Mouse (Mus musculus) liver, postnatal 0 days (tissue): ENCODE data around the gene Olfr612. TPM values are rescaled to one million over a fixed set of nuclear protein-coding genes. Genes with fewer than 3 reads are reported as not detected.

Source experiments
- ATAC-seq: fragments of 200-750 bp; cut with Nextera tagmentation; 2 replicates; pipeline ENCODE4 v1.8.0; 2017; ENCODE audit warnings: mild to moderate bottlenecking, moderate library complexity
- DNase-seq: peaks from one replicate; pipeline ENCODE4 v3.0.0-alpha.2; 2016
- H3K27ac ChIP-seq: fragments of 300-500 bp; sonication (generic); 2 replicates; pipeline ENCODE4 v1.5.1; 2014; ENCODE audit warnings: antibody characterized with exemption, moderate library complexity, mild to moderate bottlenecking, low read depth
- H3K27me3 ChIP-seq: fragments of 300-500 bp; sonication (generic); 2 replicates; pipeline ENCODE4 v1.6.1; 2014; ENCODE audit warnings: low read length, control low read depth, mixed read lengths; ENCODE audit not compliant: insufficient read depth
- H3K36me3 ChIP-seq: fragments of 300-500 bp; sonication (generic); replicated peaks from 2 replicates; pipeline ENCODE4 v1.6.1; 2014; ENCODE audit warnings: mild to moderate bottlenecking, control low read depth, low read length, moderate library complexity, mixed read lengths; ENCODE audit not compliant: insufficient read depth
- H3K4me1 ChIP-seq: fragments of 300-500 bp; sonication (generic); 2 replicates; pipeline ENCODE4 v1.6.1; 2014; ENCODE audit warnings: antibody characterized with exemption, mild to moderate bottlenecking, control low read depth; ENCODE audit not compliant: insufficient read depth
- H3K4me2 ChIP-seq: fragments of 300-500 bp; sonication (generic); 2 replicates; pipeline ENCODE4 v1.6.1; 2014; ENCODE audit warnings: low read depth, mild to moderate bottlenecking, low read length, moderate library complexity, mixed read lengths
- H3K4me3 ChIP-seq: fragments of 300-500 bp; sonication (generic); 2 replicates; pipeline ENCODE4 v1.5.1; 2014; ENCODE audit warnings: low read depth, low read length
- H3K9ac ChIP-seq: fragments of 300-500 bp; sonication (generic); replicated peaks from 2 replicates; pipeline ENCODE4 v1.6.1; 2014; ENCODE audit warnings: mild to moderate bottlenecking, moderate library complexity
- H3K9me3 ChIP-seq: fragments of 300-500 bp; sonication (generic); 2 replicates; pipeline ENCODE4 v1.6.1; 2016; ENCODE audit warnings: mild to moderate bottlenecking, control low read depth, low read length, mixed read lengths
- CTCF ChIP-seq: sonication (generic); IDR thresholded peaks from 2 replicates; pipeline ENCODE4 v1.5.1; 2016; ENCODE audit warnings: antibody characterized with exemption, low read depth
- EP300 ChIP-seq: IDR thresholded peaks from 2 replicates; pipeline ENCODE4 v1.6.1; 2016; ENCODE audit warnings: antibody characterized with exemption, low read depth, mild to moderate bottlenecking
- WGBS: fragments of 180-500 bp; shearing (Covaris S2); extraction: QIAGEN DNeasy Blood & Tissue Kit; methylation state at CpG from one replicate; pipeline ENCODE4 v1.1.7; 2014; ENCODE audit not compliant: insufficient replicate concordance; 5-methylcytosine and 5-hydroxymethylcytosine counted together
- microRNA-seq: library from miRNA; unstranded; fragments of <30 nt; microRNA quantifications from one replicate; pipeline ENCODE4, GENCODE M21; 2016
- polyA plus RNA-seq: library from polyadenylated mRNA; unstranded; fragments of >200 nt; fragmentation: Nextera tagmentation; extraction: Ambion mirVana; gene quantifications from 2 replicates; pipeline ENCODE4 v1.2.1, GENCODE M21; 2015

Gene Olfr612
- polyA plus RNA-seq, 1 experiment from 2014 or later: not detected

DNA sequence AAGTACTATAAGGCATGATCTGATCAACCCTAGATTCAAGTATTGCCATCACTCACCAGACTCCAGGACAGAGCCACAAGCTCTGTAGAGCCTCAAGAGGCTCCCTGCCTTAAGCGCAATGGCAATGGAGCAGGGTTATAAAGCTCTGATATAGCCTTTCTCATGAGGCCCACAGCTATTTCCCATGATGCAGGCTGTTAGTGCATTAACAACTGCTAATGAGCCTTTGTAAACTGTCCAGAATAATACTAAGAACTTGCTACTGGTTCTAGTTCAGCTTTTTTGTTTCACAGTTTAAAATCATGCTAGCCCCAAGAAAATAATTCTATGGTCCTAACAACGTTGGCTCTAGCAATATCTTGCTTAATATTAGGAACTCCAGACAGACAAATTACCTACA is 30.5 kb downstream of the Olfr612 start, which contains the start of gene Olfr610:
Gene Olfr610, minus strand, starts transcription at position 101 of the 400 bp plus-strand sequence.
- H3K4me1 ChIP-seq: no peaks in the 10 kb centered on the region
- no peaks in the 10 kb centered on the region for H3K9me3 ChIP-seq
- WGBS: 74% methylated on average over 2 of the region's 2 CpGs
- H3K4me3 ChIP-seq: no peak within 1 kb of the TSS
- ATAC-seq: no peak
- no peak within 1 kb of the TSS for H3K27ac ChIP-seq
- no peak within 1 kb of the TSS for H3K9ac ChIP-seq
- DNase-seq: no peak
- H3K27me3 ChIP-seq: no peaks in the 10 kb centered on the region
- no peak within 1 kb of the TSS for H3K4me2 ChIP-seq
- H3K36me3 ChIP-seq: no peaks in the 10 kb centered on the region
- no peak for TF ChIP-seq EP300
- TF ChIP-seq CTCF: no peak

DNA sequence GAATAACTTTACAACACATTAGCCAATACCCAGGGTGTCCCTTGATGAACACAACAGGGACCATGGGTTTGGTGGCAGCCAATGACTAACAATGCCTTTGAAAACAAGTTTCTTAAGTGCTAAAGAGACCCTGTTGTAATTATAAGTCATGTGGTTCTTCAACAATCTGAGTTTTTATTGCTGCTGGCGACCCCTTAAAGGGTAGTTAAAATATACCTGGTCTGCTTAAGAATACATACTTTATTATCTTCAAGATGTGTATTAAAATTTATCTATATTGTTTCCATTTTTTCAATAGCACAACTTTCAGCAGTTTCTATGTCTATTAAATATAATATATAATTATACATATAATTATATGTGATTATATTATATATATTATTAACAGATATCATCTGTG is 44.6 kb downstream of the Olfr612 start, which contains the start of gene Olfr609:
Gene Olfr609, minus strand, starts transcription at position 101 of the 400 bp plus-strand sequence.
- no peak for TF ChIP-seq CTCF
- no peak for TF ChIP-seq EP300
- Histone ChIP-seq H3K9ac (no peak within 1 kb of the TSS), H3K27ac (no peak within 1 kb of the TSS), H3K36me3 (no peaks in the 10 kb centered on the region), H3K27me3 (no peaks in the 10 kb centered on the region), H3K4me1 (no peaks in the 10 kb centered on the region), H3K4me3 (no peak within 1 kb of the TSS), H3K4me2 (no peak within 1 kb of the TSS), H3K9me3 (no peaks in the 10 kb centered on the region)
- ATAC-seq (no peak), DNase-seq (no peak)
- whole genome bisulfite sequencing: 69% methylated on average over 1 of the region's 1 CpGs

Small RNA genes lying within 50 kb of the gene (microRNA-seq; reads per million reads assigned to microRNA genes)
- not detected for gene Gm26506

Other genes starting within 250 kb of the Olfr612 start
- gene Olfr596, start 237.1 kb downstream of the Olfr612 start, polyA plus RNA-seq: not detected in 2 replicates
- not detected in 2 replicates for gene Olfr597, start 226.4 kb downstream of the Olfr612 start, polyA plus RNA-seq
- gene Olfr598, start 219.1 kb downstream of the Olfr612 start, polyA plus RNA-seq: not detected in 2 replicates
- not detected in 2 replicates for gene Olfr599, start 206.8 kb downstream of the Olfr612 start, polyA plus RNA-seq
- gene Olfr600, start 193.0 kb downstream of the Olfr612 start, polyA plus RNA-seq: not detected in 2 replicates
- not detected in 2 replicates for gene Olfr601, start 180.1 kb downstream of the Olfr612 start, polyA plus RNA-seq
- gene Olfr603, start 156.5 kb downstream of the Olfr612 start, polyA plus RNA-seq: not detected in 2 replicates
- not detected in 2 replicates for gene Usp17lc, start 127.6 kb downstream of the Olfr612 start, polyA plus RNA-seq
- not detected in 2 replicates for gene Olfr605, start 97.3 kb downstream of the Olfr612 start, polyA plus RNA-seq
- not detected in 2 replicates for gene Olfr606, start 93.7 kb downstream of the Olfr612 start, polyA plus RNA-seq
- gene Olfr607, start 78.6 kb downstream of the Olfr612 start, polyA plus RNA-seq: not detected in 2 replicates
- gene Olfr608, start 72.8 kb downstream of the Olfr612 start, polyA plus RNA-seq: not detected in 2 replicates
- gene Olfr609, start 44.7 kb downstream of the Olfr612 start, polyA plus RNA-seq: not detected in 2 replicates
- not detected in 2 replicates for gene Olfr610, start 30.6 kb downstream of the Olfr612 start, polyA plus RNA-seq
- gene Olfr611, start 21.9 kb downstream of the Olfr612 start, polyA plus RNA-seq: not detected in 2 replicates
- gene Olfr613, start 5.4 kb upstream of the Olfr612 start, polyA plus RNA-seq: not detected in 2 replicates
- not detected in 2 replicates for gene Olfr615, start 13.4 kb upstream of the Olfr612 start, polyA plus RNA-seq
- not detected in 2 replicates for gene Olfr616, start 26.4 kb upstream of the Olfr612 start, polyA plus RNA-seq
- not detected in 2 replicates for gene Olfr617, start 30.3 kb upstream of the Olfr612 start, polyA plus RNA-seq
- gene Olfr618, start 47.4 kb upstream of the Olfr612 start, polyA plus RNA-seq: not detected in 2 replicates
- not detected in 2 replicates for gene Olfr619, start 57.9 kb upstream of the Olfr612 start, polyA plus RNA-seq
- not detected in 2 replicates for gene Olfr620, start 69.8 kb upstream of the Olfr612 start, polyA plus RNA-seq
- not detected in 2 replicates for gene Olfr622, start 100.0 kb upstream of the Olfr612 start, polyA plus RNA-seq
- gene Olfr623, start 121.0 kb upstream of the Olfr612 start, polyA plus RNA-seq: not detected in 2 replicates
- gene Olfr624, start 128.5 kb upstream of the Olfr612 start, polyA plus RNA-seq: 0.01 TPM in 1 of 2 replicates, not detected in the other
- not detected in 2 replicates for gene Olfr625-ps1, start 140.0 kb upstream of the Olfr612 start, polyA plus RNA-seq
- not detected in 2 replicates for gene Olfr243, start 172.0 kb upstream of the Olfr612 start, polyA plus RNA-seq
- gene Olfr628, start 187.7 kb upstream of the Olfr612 start, polyA plus RNA-seq: not detected in 2 replicates
- 0.07 and 0.09 TPM in 2 replicates for gene Olfr629, start 202.2 kb upstream of the Olfr612 start, polyA plus RNA-seq
- gene Olfr630, start 214.6 kb upstream of the Olfr612 start, polyA plus RNA-seq: not detected in 2 replicates
- gene Olfr69, start 228.9 kb upstream of the Olfr612 start, polyA plus RNA-seq: 0.04 TPM in 1 of 2 replicates, not detected in the other
- not detected in 2 replicates for gene Olfr68, start 237.0 kb upstream of the Olfr612 start, polyA plus RNA-seq
- gene Olfr67, start 249.1 kb upstream of the Olfr612 start, polyA plus RNA-seq: 0.02 TPM in 1 of 2 replicates, not detected in the other